Mouse (Mus musculus) limb, embryonic 14.5 days (tissue): ENCODE measurements around the gene Cacna1a. TPM values are rescaled to one million over a fixed set of nuclear protein-coding genes. Genes with fewer than 3 reads are reported as not detected.

ENCODE experiments used
- ATAC-seq: fragments of 200-750 bp; cut with Nextera tagmentation; 2 replicates; pipeline ENCODE4 v1.8.0; 2017; ENCODE audit warnings: low read depth, moderate number of reproducible peaks, moderate TSS enrichment; ENCODE audit not compliant: low FRiP score
- DNase-seq: peaks from one replicate; pipeline ENCODE4 v3.0.0-alpha.2; 2015; ENCODE audit warnings: low spot score
- H3K27ac ChIP-seq: fragments of 300-500 bp; sonication (generic); replicated peaks from 2 replicates; pipeline ENCODE4 v1.5.1; 2014; ENCODE audit warnings: low read depth, mild to moderate bottlenecking, low read length, moderate library complexity, mixed read lengths
- H3K27me3 ChIP-seq: fragments of 300-500 bp; sonication (generic); 2 replicates; pipeline ENCODE4 v1.6.1; 2014; ENCODE audit warnings: low read length, mixed read lengths; ENCODE audit not compliant: control insufficient read depth, insufficient read depth
- H3K36me3 ChIP-seq: fragments of 300-500 bp; sonication (generic); 2 replicates; pipeline ENCODE4 v1.6.1; 2014; ENCODE audit warnings: mild to moderate bottlenecking, low read length, moderate library complexity, mixed read lengths; ENCODE audit not compliant: control insufficient read depth, insufficient read depth
- H3K4me1 ChIP-seq: fragments of 300-500 bp; sonication (generic); 2 replicates; pipeline ENCODE4 v1.6.1; 2014; ENCODE audit warnings: antibody characterized with exemption, low read length, mixed read lengths; ENCODE audit not compliant: control insufficient read depth, insufficient read depth
- H3K4me2 ChIP-seq: fragments of 300-500 bp; sonication (generic); replicated peaks from 2 replicates; pipeline ENCODE4 v1.6.1; 2014; ENCODE audit warnings: low read depth, mild to moderate bottlenecking, low read length, moderate library complexity; ENCODE audit not compliant: severe bottlenecking
- H3K4me3 ChIP-seq: fragments of 300-500 bp; sonication (generic); replicated peaks from 2 replicates; pipeline ENCODE4 v1.5.1; 2014; ENCODE audit warnings: low read length
- H3K9ac ChIP-seq: fragments of 300-500 bp; sonication (generic); 2 replicates; pipeline ENCODE4 v1.6.1; 2014; ENCODE audit warnings: mild to moderate bottlenecking, low read depth, low read length, moderate library complexity; ENCODE audit not compliant: severe bottlenecking
- H3K9me3 ChIP-seq: fragments of 300-500 bp; sonication (generic); 2 replicates; pipeline ENCODE4 v1.6.1; 2016; ENCODE audit warnings: low read length; ENCODE audit not compliant: control insufficient read depth
- POLR2A ChIP-seq: fragments of 200-500 bp; IDR thresholded peaks from 2 replicates; pipeline ENCODE4 v1.8.0; 2012; ENCODE audit warnings: inconsistent platforms, mild to moderate bottlenecking, moderate library complexity, borderline replicate concordance; ENCODE audit not compliant: insufficient read depth, insufficient read length; ENCODE audit errors: extremely low read depth
- WGBS: fragments of 180-500 bp; shearing (Covaris S2); extraction: QIAGEN DNeasy Blood & Tissue Kit; methylation state at CpG from one replicate; pipeline ENCODE4 v1.1.7; 2014; 5-methylcytosine and 5-hydroxymethylcytosine counted together
- polyA plus RNA-seq, 2 experiments: library from polyadenylated mRNA; depleted of rRNA in 1 of 2; stranded (reverse) in 1 of 2; unstranded in 1 of 2; fragments of >200 nt; fragmentation: Nextera tagmentation in 1 of 2; extraction: Ambion mirVana in 1 of 2; gene quantifications; 2 replicates each; pipeline versions ENCODE4 v1.2.1 to v1.2.3; 2012 to 2014

Gene Cacna1a
- polyA plus RNA-seq, 2 experiments = 6.8 to 24.3 TPM

DNA sequence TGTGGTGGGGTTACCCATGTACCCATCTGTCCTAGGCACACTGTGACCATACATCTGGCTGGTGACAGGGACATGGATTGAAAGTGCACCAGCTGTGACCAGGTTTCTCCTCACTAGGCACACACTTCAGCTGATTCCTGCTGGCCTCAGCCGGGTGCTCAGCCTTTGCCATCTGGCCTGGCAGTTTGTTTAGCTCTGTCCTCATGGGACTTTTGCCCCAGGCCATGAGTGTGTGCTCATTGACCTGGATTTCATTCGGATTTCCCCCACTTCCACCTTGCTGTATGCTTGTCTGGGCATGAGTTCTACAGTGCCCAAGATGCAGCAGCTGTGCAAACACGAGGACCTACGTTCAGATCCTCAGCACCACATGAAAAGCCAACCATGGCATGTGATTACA lies 41.8 kb upstream of the Cacna1a start:
- DNase-seq = no peak
- Histone ChIP-seq H3K9me3 (no peaks in the 10 kb centered on the region), H3K27me3 (no peaks in the 10 kb centered on the region), H3K4me1 (no peaks in the 10 kb centered on the region), H3K36me3 (no peaks in the 10 kb centered on the region), H3K4me3 (no peak overlapping the region), H3K27ac (no peak overlapping the region), H3K9ac (no peak overlapping the region), H3K4me2 (no peak overlapping the region)
- WGBS = 56% methylated on average over 4 of the region's 4 CpGs
- no peak for ATAC-seq
- no peak for TF ChIP-seq POLR2A

DNA sequence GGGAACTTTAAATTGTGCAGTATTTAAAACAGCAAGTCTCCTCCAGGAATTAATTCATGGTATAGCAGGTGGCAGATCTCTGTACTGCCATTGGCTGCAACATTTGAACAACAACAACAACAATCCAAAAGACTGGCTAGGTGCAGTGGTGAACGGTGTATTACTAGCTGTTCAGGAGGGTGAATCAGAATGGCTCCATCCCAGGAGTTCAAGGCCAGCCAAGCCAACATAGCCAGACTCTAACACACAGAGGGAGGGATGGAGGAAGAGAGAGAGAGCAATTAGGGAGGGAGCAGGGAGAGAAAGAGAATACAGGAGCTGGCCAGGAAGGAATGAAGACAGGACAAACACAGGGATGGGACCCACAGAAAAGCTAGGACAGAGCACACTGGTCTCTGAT lies 38.7 kb upstream of the Cacna1a start:
- Histone ChIP-seq H3K4me1 (no peaks in the 10 kb centered on the region), H3K9me3 (no peaks in the 10 kb centered on the region), H3K27ac (no peak overlapping the region), H3K27me3 (no peaks in the 10 kb centered on the region), H3K4me2 (no peak overlapping the region), H3K9ac (no peak overlapping the region), H3K36me3 (no peaks in the 10 kb centered on the region), H3K4me3 (no peak overlapping the region)
- 84% methylated on average over 1 of the region's 1 CpGs for WGBS
- TF ChIP-seq POLR2A = no peak
- ATAC-seq = no peak
- no peak for DNase-seq

DNA sequence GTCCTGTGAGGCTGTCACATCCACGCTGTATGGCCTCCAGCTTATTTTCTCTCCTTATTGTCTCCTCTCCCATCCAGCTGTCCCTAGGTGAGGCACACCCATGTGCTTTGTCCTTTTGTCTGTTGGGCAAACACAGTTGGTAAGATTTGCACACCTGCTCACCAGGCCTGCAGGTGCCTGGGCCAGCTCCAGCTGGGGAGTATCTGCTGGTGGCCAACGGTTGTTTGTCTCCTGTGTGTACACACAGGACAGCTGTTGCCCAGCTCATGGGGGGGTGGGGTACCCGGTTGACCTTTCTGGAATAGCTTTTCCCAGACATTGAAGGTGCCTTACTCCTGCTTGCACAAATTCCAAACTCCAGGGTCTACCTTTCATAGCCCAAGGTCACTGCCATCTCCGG lies 37.3 kb upstream of the Cacna1a start:
- WGBS = 66% methylated on average over 4 of the region's 4 CpGs
- no peaks in the 10 kb centered on the region for H3K4me1 ChIP-seq
- DNase-seq (no peak), ATAC-seq (no peak)
- H3K9me3 ChIP-seq = no peaks in the 10 kb centered on the region
- H3K36me3 ChIP-seq = no peaks in the 10 kb centered on the region
- no peak overlapping the region for H3K27ac ChIP-seq
- TF ChIP-seq POLR2A = no peak
- no peak overlapping the region for H3K4me2 ChIP-seq
- no peak overlapping the region for H3K9ac ChIP-seq
- no peak overlapping the region for H3K4me3 ChIP-seq
- H3K27me3 ChIP-seq = no peaks in the 10 kb centered on the region

DNA sequence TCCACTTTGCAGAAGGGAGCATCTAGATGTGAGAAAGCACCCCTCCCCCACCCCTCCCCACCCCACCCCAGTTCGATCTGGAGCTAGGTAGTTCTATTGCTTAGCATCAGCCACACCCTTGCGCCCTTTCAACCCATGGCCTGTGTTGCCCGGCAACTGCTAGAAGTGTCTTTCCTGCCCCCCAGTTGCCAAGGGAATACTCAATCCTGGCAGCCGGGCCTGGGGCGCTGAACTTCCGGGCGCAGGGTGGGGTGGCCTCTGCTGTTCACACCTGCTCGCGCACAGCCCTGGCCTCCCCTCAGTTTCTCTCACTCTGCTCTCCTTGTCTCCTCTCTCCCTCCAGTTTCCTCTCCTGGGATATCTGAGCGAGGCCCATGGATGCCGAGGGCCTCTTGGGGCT lies 31.8 kb upstream of the Cacna1a start:
- no peaks in the 10 kb centered on the region for H3K4me1 ChIP-seq
- H3K4me2 ChIP-seq = no peak overlapping the region
- ATAC-seq (no peak), DNase-seq (no peak)
- H3K27me3 ChIP-seq = no peaks in the 10 kb centered on the region
- H3K4me3 ChIP-seq = no peak overlapping the region
- WGBS = 64% methylated on average over 8 of the region's 11 CpGs
- H3K27ac ChIP-seq = no peak overlapping the region
- H3K9me3 ChIP-seq = no peaks in the 10 kb centered on the region
- no peak overlapping the region for H3K9ac ChIP-seq
- TF ChIP-seq POLR2A = no peak
- no peaks in the 10 kb centered on the region for H3K36me3 ChIP-seq

DNA sequence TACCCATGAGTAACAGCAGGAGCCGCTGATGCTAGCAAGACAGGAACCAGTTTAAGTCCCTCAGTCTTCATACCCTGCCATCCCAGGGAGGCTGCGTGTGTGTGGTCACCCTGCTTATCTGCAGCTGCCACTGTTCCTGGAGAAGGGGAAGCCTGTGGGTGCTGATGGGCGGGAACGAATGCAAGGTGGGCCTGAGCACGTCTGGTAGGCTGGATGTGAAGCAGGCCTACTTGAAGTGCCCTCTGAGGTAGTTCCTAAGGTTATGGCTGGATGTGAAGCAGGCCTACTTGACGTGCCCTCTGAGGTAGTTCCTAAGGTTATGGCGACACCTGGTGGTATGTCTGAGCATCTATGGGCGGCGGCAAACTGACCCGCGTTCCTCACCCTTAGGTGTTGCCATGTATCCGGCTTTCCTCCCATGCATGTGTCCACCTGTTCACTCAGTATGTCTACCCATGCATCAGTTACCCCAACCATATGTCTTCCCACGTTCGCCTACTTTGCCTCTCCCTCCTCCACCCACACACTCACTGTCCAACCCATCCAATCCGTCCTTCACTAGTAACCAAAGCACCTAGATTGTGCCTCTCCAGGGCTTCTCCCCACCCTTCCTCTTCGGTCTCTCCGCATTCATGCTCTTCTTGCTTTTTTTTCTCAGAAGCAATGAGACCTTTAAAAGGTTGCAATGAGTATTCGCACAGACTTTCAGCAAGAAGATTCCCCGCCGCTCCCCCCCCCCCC lies 30.4 kb upstream of the Cacna1a start:
- no peak overlapping the region for H3K9ac ChIP-seq
- WGBS = 29% methylated on average over 17 of the region's 20 CpGs

More for the DNA sequence above, 30.4 kb upstream of the Cacna1a start:
- Histone ChIP-seq H3K9me3 (no peaks in the 10 kb centered on the region), H3K4me1 (no peaks in the 10 kb centered on the region), H3K4me3 (no peak overlapping the region), H3K27ac (no peak overlapping the region), H3K36me3 (no peaks in the 10 kb centered on the region), H3K4me2 (no peak overlapping the region), H3K27me3 (0 out of 2 replicates have a peak, but pooled peaks cover 2% of the 10 kb centered on the region)
- TF ChIP-seq POLR2A = no peak
- DNase-seq (peak; percentile 81), ATAC-seq (peak; percentile 84)
